Mouse (Mus musculus): ENCODE results near the gene Tecta. TPM values are rescaled to one million over a fixed set of nuclear protein-coding genes. Genes with fewer than 3 reads are reported as not detected.

Tecta gene
- polyA plus RNA-seq (2016; fragmentation: Nextera tagmentation; extraction: Ambion mirVana), result 0.18 TPM in 2 replicates

GRCm38 (mm10) chr9:42399829-42400228, at the start of gene Tecta:
Gene Tecta (minus strand): TSS chr9:42399929.
- H3K9me3 ChIP-seq, result no peaks in the 10 kb centered on the region
- H3K27me3 ChIP-seq, result 0 out of 2 replicates have a peak, but pooled peaks cover 4% of the 10 kb centered on the region
- H3K4me2 ChIP-seq, result no peak within 1 kb of the TSS
- H3K27ac ChIP-seq, result no peak within 1 kb of the TSS
- WGBS, result 53% methylated on average over 6 of the region's 6 CpGs
- peaks cover 21% of the 10 kb centered on the region for H3K4me1 ChIP-seq
- no peaks in the 10 kb centered on the region for H3K36me3 ChIP-seq (replicated peaks)
- H3K4me3 ChIP-seq (replicated peaks), result no peak within 1 kb of the TSS
- ATAC-seq (ENCODE audit: low FRiP score), result no peak
- H3K9ac ChIP-seq, result no peak within 1 kb of the TSS

- H3K4me2 ChIP-seq, result no peak overlapping the region
- H3K27me3 ChIP-seq, result no peaks in the 10 kb centered on the region
- no peak overlapping the region for H3K27ac ChIP-seq
- H3K36me3 ChIP-seq (replicated peaks), result peaks cover 48% of the 10 kb centered on the region
- ATAC-seq (ENCODE audit: low FRiP score), result no peak
- no peaks in the 10 kb centered on the region for H3K9me3 ChIP-seq
- 89% methylated on average over 6 of the region's 6 CpGs for WGBS
- 0 out of 2 replicates have a peak, but pooled peaks cover 4% of the 10 kb centered on the region for H3K4me1 ChIP-seq
- no peak overlapping the region for H3K9ac ChIP-seq
- no peak overlapping the region for H3K4me3 ChIP-seq (replicated peaks)
Observed at GRCm38 (mm10) chr9:42449043-42449442, 49.3 kb upstream of the Tecta start.

- Histone ChIP-seq H3K36me3 (replicated peaks) (peaks cover 44% of the 10 kb centered on the region), H3K27me3 (no peaks in the 10 kb centered on the region), H3K4me3 (replicated peaks) (no peak overlapping the region), H3K27ac (no peak overlapping the region), H3K4me1 (peaks cover 13% of the 10 kb centered on the region), H3K9ac (no peak overlapping the region), H3K9me3 (no peaks in the 10 kb centered on the region), H3K4me2 (no peak overlapping the region)
- ATAC-seq (ENCODE audit: low FRiP score), result no peak
- 94% methylated on average over 8 of the region's 8 CpGs for WGBS
Observed at GRCm38 (mm10) chr9:42442100-42442499, 42.4 kb upstream of the Tecta start.

GRCm38 (mm10) chr9:42441234-42441633, 41.5 kb upstream of the Tecta start:
- no peak for ATAC-seq (ENCODE audit: low FRiP score)
- Histone ChIP-seq H3K9ac (no peak overlapping the region), H3K9me3 (no peaks in the 10 kb centered on the region), H3K4me2 (no peak overlapping the region), H3K4me1 (peaks cover 13% of the 10 kb centered on the region), H3K27me3 (no peaks in the 10 kb centered on the region), H3K4me3 (replicated peaks) (no peak overlapping the region), H3K36me3 (replicated peaks) (peaks cover 53% of the 10 kb centered on the region), H3K27ac (no peak overlapping the region)
- 100% methylated on average over 2 of the region's 2 CpGs for WGBS

- Histone ChIP-seq H3K27me3 (no peaks in the 10 kb centered on the region), H3K27ac (no peak overlapping the region; the same call in 1 of the 2 replicates), H3K9me3 (no peaks in the 10 kb centered on the region), H3K36me3 (replicated peaks) (peaks cover 62% of the 10 kb centered on the region), H3K4me2 (no peak overlapping the region), H3K4me3 (replicated peaks) (no peak overlapping the region), H3K4me1 (peaks cover 13% of the 10 kb centered on the region), H3K9ac (no peak overlapping the region)
- ATAC-seq (ENCODE audit: low FRiP score), result no peak
- 13% methylated on average over 4 of the region's 4 CpGs for WGBS
Observed at GRCm38 (mm10) chr9:42439446-42439845, 39.7 kb upstream of the Tecta start.

GRCm38 (mm10) chr9:42432155-42432554, 32.4 kb upstream of the Tecta start:
- Histone ChIP-seq H3K27ac (no peak overlapping the region), H3K36me3 (replicated peaks) (peaks cover 59% of the 10 kb centered on the region), H3K9ac (no peak overlapping the region), H3K4me1 (peaks cover 4% of the 10 kb centered on the region; the same call in 1 of the 2 replicates), H3K27me3 (no peaks in the 10 kb centered on the region), H3K4me3 (replicated peaks) (no peak overlapping the region), H3K4me2 (no peak overlapping the region), H3K9me3 (no peaks in the 10 kb centered on the region)
- WGBS, result 97% methylated on average over 2 of the region's 2 CpGs
- ATAC-seq (ENCODE audit: low FRiP score), result no peak

GRCm38 (mm10) chr9:42431606-42432005, 31.9 kb upstream of the Tecta start:
- Histone ChIP-seq H3K9ac (no peak overlapping the region), H3K4me1 (peaks cover 9% of the 10 kb centered on the region; the same call in 1 of the 2 replicates), H3K36me3 (replicated peaks) (peaks cover 58% of the 10 kb centered on the region), H3K27me3 (no peaks in the 10 kb centered on the region), H3K9me3 (no peaks in the 10 kb centered on the region), H3K4me3 (replicated peaks) (no peak overlapping the region), H3K4me2 (no peak overlapping the region), H3K27ac (no peak overlapping the region)
- 90% methylated on average over 2 of the region's 2 CpGs for WGBS
- no peak for ATAC-seq (ENCODE audit: low FRiP score)

- ATAC-seq (ENCODE audit: low FRiP score), result no peak
- Histone ChIP-seq H3K9me3 (no peaks in the 10 kb centered on the region), H3K36me3 (replicated peaks) (peaks cover 37% of the 10 kb centered on the region), H3K27ac (no peak overlapping the region), H3K4me3 (replicated peaks) (no peak overlapping the region), H3K4me1 (peaks cover 12% of the 10 kb centered on the region; the same call in 1 of the 2 replicates), H3K4me2 (no peak overlapping the region), H3K9ac (no peak overlapping the region), H3K27me3 (no peaks in the 10 kb centered on the region)
- 83% methylated on average over 12 of the region's 12 CpGs for WGBS
Observed at GRCm38 (mm10) chr9:42428060-42428924, 28.6 kb upstream of the Tecta start.

- ATAC-seq (ENCODE audit: low FRiP score), result no peak
- Histone ChIP-seq H3K27me3 (no peaks in the 10 kb centered on the region), H3K9ac (no peak overlapping the region), H3K4me3 (replicated peaks) (no peak overlapping the region), H3K36me3 (replicated peaks) (peaks cover 37% of the 10 kb centered on the region), H3K4me1 (peaks cover 12% of the 10 kb centered on the region; the same call in 1 of the 2 replicates), H3K4me2 (no peak overlapping the region), H3K9me3 (no peaks in the 10 kb centered on the region), H3K27ac (no peak overlapping the region)
- 43% methylated on average over 10 of the region's 10 CpGs for WGBS
Observed at GRCm38 (mm10) chr9:42426661-42427358, 27.1 kb upstream of the Tecta start.

GRCm38 (mm10) chr9:42423649-42424048, 23.9 kb upstream of the Tecta start:
- Histone ChIP-seq H3K4me1 (peaks cover 11% of the 10 kb centered on the region; the same call in 1 of the 2 replicates), H3K27ac (no peak overlapping the region), H3K27me3 (no peaks in the 10 kb centered on the region), H3K36me3 (replicated peaks) (peaks cover 31% of the 10 kb centered on the region), H3K9ac (no peak overlapping the region), H3K9me3 (no peaks in the 10 kb centered on the region), H3K4me2 (no peak overlapping the region), H3K4me3 (replicated peaks) (no peak overlapping the region)
- ATAC-seq (ENCODE audit: low FRiP score), result no peak
- 90% methylated on average over 2 of the region's 2 CpGs for WGBS

GRCm38 (mm10) chr9:42419687-42420086, 20.0 kb upstream of the Tecta start:
- Histone ChIP-seq H3K4me1 (peaks cover 4% of the 10 kb centered on the region), H3K36me3 (replicated peaks) (peaks cover 31% of the 10 kb centered on the region), H3K4me3 (replicated peaks) (no peak overlapping the region), H3K27ac (no peak overlapping the region), H3K9ac (no peak overlapping the region), H3K27me3 (no peaks in the 10 kb centered on the region), H3K9me3 (no peaks in the 10 kb centered on the region), H3K4me2 (no peak overlapping the region)
- WGBS, result 71% methylated on average over 2 of the region's 2 CpGs
- ATAC-seq (ENCODE audit: low FRiP score), result no peak

GRCm38 (mm10) chr9:42418786-42419185, 19.1 kb upstream of the Tecta start:
- Histone ChIP-seq H3K9ac (no peak overlapping the region), H3K4me2 (no peak overlapping the region), H3K27me3 (no peaks in the 10 kb centered on the region), H3K36me3 (replicated peaks) (peaks cover 35% of the 10 kb centered on the region), H3K27ac (no peak overlapping the region), H3K9me3 (no peaks in the 10 kb centered on the region), H3K4me1 (peaks cover 11% of the 10 kb centered on the region), H3K4me3 (replicated peaks) (no peak overlapping the region)
- no peak for ATAC-seq (ENCODE audit: low FRiP score)
- WGBS, result 96% methylated on average over 5 of the region's 5 CpGs

Data from forebrain, embryonic 12.5 days (tissue).